Mouse (Mus musculus) ovary, postnatal 36 days (tissue): ENCODE measurements around the gene 4930435E12Rik.

Experiments
- DNase-seq: peaks from one replicate; pipeline ENCODE4 v3.0.0; 2022; ENCODE audit warnings: low spot score, mixed read lengths

Gene 4930435E12Rik

DNA sequence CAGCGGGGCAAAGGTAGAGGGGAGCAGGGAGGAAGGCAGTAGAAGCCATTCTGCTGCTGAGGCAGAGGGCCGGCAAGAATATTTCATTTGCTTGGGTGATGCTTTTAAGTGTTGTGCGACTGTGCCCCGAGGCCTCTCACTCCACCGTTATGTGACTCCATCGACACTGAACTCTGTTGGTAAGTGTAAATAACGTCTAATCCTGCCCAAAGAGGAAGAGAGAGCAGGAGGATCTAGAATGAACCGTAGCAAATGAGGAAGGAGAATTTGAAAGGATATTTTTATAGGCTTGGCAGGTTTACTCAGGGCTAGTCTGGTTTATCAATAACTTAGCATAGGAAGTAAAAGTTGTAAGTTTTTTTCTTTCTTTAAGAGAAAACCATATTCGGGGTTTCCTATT is 59.0 kb downstream of the 4930435E12Rik start:
- no peak for DNase-seq

DNA sequence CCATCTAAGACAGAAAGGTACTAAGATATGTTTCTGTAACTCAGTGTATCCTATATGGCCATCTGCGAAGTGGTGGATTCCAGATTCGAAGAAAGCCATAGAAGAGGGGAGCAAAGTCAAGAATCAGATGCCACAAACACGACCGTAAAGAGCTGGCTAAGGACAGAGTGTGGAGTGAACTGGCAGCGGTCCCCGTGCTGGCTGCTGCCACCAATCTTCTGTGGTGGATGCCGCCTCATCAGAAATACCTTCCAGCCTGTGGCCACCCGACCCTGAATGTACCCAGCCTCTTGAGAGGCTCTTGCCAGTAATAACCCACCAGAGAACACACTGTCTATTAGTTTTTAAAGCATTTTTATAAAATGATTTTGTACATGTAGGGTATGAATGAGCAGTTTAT is 60.2 kb downstream of the 4930435E12Rik start:
- no peak for DNase-seq

DNA sequence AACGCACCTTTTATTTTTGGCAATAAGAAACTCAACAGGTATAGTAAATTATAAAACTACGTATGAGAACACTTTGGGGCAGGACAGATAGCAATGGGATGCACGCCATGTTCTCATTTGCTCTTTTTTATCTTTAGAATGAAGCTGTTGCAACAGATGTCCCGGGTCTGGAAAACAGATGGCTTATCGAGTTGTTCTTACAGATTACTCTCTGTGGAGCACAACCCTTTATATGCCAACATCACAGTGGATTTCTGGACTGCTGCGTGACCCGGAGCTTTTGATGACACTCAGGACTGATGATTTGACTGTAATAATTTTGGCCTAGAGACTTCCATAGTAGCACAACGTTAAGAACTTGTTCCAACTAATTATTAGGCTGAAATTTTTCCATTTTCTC is 60.8 kb downstream of the 4930435E12Rik start:
- no peak for DNase-seq

DNA sequence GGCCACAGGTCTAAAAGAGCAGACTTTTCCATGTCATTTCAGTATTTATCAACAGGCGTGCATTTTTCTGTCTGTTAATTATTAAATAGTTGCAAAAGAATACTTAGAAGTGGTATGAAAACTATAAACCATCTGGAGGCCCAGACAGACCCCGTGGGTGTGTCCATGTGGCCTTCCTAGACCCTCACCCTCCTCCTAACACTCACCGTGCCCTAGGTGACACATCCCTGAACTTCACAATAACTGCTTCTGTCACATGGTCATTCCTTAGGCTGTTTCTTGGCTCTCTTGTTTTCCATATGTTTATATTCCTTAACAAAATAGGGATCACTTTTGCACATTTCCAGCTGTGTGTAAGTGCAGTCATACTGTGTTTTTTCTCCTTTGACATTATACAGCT is 61.9 kb downstream of the 4930435E12Rik start:
- no peak for DNase-seq

DNA sequence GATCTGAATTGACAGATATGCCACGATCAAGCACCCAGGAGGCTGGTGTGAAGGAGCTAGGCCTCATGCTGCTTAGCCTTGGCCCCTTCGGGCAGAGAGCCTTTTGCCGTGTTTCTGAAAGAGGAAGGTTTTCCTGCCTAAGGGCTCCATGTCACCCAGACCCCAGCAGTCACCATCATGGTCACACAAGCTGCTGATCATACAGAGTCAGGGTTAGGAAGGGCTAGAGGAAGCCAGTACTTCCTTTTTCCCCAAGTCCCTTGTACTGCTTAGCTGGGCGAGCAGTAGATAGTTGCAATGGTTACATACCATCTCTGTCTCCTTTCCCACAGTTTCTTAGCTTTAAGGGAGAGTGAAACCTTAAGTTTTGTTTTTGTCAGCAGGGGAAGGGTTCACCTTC is 65.0 kb downstream of the 4930435E12Rik start:
- DNase-seq, result no peak

DNA sequence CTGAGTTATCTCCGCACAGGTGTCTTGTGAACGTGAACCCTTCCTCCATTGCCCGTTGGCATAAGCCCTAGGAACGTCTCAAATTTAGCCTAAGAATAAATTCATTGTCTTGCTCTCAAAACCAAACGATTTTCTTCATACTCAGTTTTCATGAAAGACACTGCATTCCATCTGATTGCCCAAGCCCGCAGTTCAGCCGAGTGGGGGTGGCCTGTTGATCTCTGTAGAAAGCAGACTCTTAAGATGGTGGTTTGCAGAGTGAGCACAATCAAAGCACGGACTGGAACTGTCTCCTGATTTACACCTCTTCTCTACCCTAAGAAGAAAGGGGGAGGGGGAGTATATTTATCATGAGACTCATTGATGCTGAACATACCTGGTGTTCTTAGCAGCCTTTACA is 66.1 kb downstream of the 4930435E12Rik start:
- no peak for DNase-seq
